ENCODE assay signal across 9 mouse cellular contexts in the genomic region with DNA sequence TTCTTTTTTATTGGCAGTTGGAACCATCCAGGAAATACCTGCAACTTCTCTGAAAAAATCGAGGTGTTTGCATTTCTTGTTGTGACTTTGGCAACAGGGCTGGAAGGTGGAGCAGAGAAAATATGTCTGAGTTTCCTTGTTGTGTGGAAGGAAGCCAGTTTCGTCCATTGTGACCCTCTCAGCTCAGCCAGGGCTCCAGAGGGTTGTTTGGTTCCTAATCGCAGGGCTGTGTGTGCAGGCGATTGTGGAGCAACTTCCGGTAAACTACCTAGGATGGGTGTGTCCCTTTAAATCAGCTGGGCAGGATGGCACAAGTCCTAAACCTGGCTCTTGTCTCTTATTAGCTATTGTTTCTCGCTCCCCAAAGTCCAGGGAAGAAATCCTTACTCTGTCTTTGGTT. TPM values are rescaled to one million over a fixed set of nuclear protein-coding genes. Genes with fewer than 3 reads are reported as not detected.
DNase-seq lines count a peak whose midpoint lies in the region; ATAC-seq lines count a peak whose summit lies in the region.
"Had no signal": no experiment of that assay in that cellular context is flagged by ENCODE, and none has a peak within 500 bp of the region (broad histone marks: within the 10 kb centered on the region; RNA-seq: fewer than 3 reads in every experiment).

No protein-coding gene starts in this region.

- 0 out of 2 replicates have a peak overlapping the region, but pooled peaks have one; percentile 2 for H3K4me2 ChIP-seq in lung, embryonic 16.5 days (ENCODE audit: low read depth, low read length)
- H3K4me2 ChIP-seq in stomach, embryonic 16.5 days (ENCODE audit: low read depth, low read length) = no peak overlapping the region; the same call in 1 of the 2 replicates
- H3K4me2 ChIP-seq: limb, embryonic 15.5 days had no signal

- H3K27me3 ChIP-seq in lung, embryonic 16.5 days (ENCODE audit: control insufficient read depth, insufficient read depth, low read depth, low read length) = no peaks in the 10 kb centered on the region
- H3K27me3 ChIP-seq in stomach, embryonic 16.5 days (ENCODE audit: control insufficient read depth, insufficient read depth, low read length) = no peaks in the 10 kb centered on the region
- H3K27me3 ChIP-seq: limb, embryonic 15.5 days had no signal

- H3K36me3 ChIP-seq in lung, embryonic 16.5 days (ENCODE audit: control insufficient read depth, insufficient read depth, low read length) = no peaks in the 10 kb centered on the region
- no peaks in the 10 kb centered on the region for H3K36me3 ChIP-seq in stomach, embryonic 16.5 days (ENCODE audit: control insufficient read depth, insufficient read depth, low read length)
- H3K36me3 ChIP-seq: limb, embryonic 15.5 days had no signal

- peaks cover 7% of the 10 kb centered on the region for H3K4me1 ChIP-seq in lung, embryonic 16.5 days (replicated peaks; ENCODE audit: control insufficient read depth, insufficient read depth, low read length)
- H3K4me1 ChIP-seq in stomach, embryonic 16.5 days (ENCODE audit: control insufficient read depth, insufficient read depth, low read length) = peaks cover 4% of the 10 kb centered on the region

- peak; percentile 31 to 43 for DNase-seq in spleen, postnatal 36 days (ENCODE audit: low spot score in 2 of 2)
- DNase-seq in spleen, postnatal 14 days (ENCODE audit: low spot score in 2 of 2) = no peak
- DNase-seq in adrenal gland, postnatal 10 days = no peak
- DNase-seq in kidney, adult 11 months = no peak
- DNase-seq: gastrocnemius, postnatal 14 days had no signal

- no peak overlapping the region for H3K27ac ChIP-seq in lung, embryonic 16.5 days (ENCODE audit: low read length)
- H3K27ac ChIP-seq in stomach, embryonic 16.5 days (ENCODE audit: low read length) = peak overlapping the region; percentile 31
- H3K27ac ChIP-seq: limb, embryonic 15.5 days had no signal

- H3K9me3 ChIP-seq in lung, embryonic 16.5 days (ENCODE audit: control insufficient read depth, low read length) = no peaks in the 10 kb centered on the region
- H3K9me3 ChIP-seq in stomach, embryonic 16.5 days (replicated peaks; ENCODE audit: control insufficient read depth, low read length) = no peaks in the 10 kb centered on the region
- H3K9me3 ChIP-seq: limb, embryonic 15.5 days had no signal

- no peak overlapping the region for H3K9ac ChIP-seq in lung, embryonic 16.5 days (ENCODE audit: low read length)
- H3K9ac ChIP-seq in stomach, embryonic 16.5 days (ENCODE audit: low read length) = no peak overlapping the region
- H3K9ac ChIP-seq: limb, embryonic 15.5 days had no signal

- no peak overlapping the region for H3K4me3 ChIP-seq in lung, embryonic 16.5 days (ENCODE audit: low read length)
- H3K4me3 ChIP-seq in stomach, embryonic 16.5 days (replicated peaks; ENCODE audit: low read length) = no peak overlapping the region
- H3K4me3 ChIP-seq: limb, embryonic 15.5 days had no signal

- 49% methylated on average over 6 of the region's 6 CpGs for WGBS in lung, embryonic 16.5 days
- WGBS in stomach, embryonic 16.5 days = 43% methylated on average over 6 of the region's 6 CpGs

- peak; percentile 81 for ATAC-seq in activated CD4-positive, CD25-positive, alpha-beta regulatory T cell, adult 4 months
- no peak for ATAC-seq in lung, embryonic 16.5 days (ENCODE audit: low read depth)
- no peak for ATAC-seq in stomach, embryonic 16.5 days (ENCODE audit: insufficient read depth, low FRiP score)

RNA-seq across cellular contexts. Expression of gene Irf2, which starts 25.7 kb away (rescaled TPM):
- 100 to 1,000 TPM; 185 to 208 TPM for polyA plus RNA-seq in activated CD4-positive, CD25-positive, alpha-beta regulatory T cell, adult 4 months (2017; shearing (Covaris generic))
- 38.3 and 39.4 TPM in 2 replicates for polyA plus RNA-seq in lung, embryonic 16.5 days (2015; fragmentation: Nextera tagmentation; extraction: Ambion mirVana)
- 18.1 and 27.5 TPM in 2 replicates for polyA plus RNA-seq in stomach, embryonic 16.5 days (2015; fragmentation: Nextera tagmentation; extraction: Ambion mirVana)
- total RNA-seq in adrenal gland, postnatal 10 days (2021) = 10 to 100 TPM; 54.7 to 56.1 TPM

Comparison
In these comparisons a context has a peak if more than half of its experiments do, and no peak if none do; other contexts are left out.
1. DNase-seq: peak in spleen, postnatal 36 days (2 of 2); none in spleen, postnatal 14 days (0 of 2), adrenal gland, postnatal 10 days (single experiment) and kidney, adult 11 months (single experiment).